Mouse (Mus musculus) CH12.LX (cell line): Measurements from ENCODE around the gene Smg6.

Source experiments
- BHLHE40 ChIP-seq: IDR thresholded peaks from 2 replicates; pipeline ENCODE4 v1.6.1; 2011; ENCODE audit warnings: mild to moderate bottlenecking, low read depth, low read length, improper control_type of control experiment
- CHD2 ChIP-seq: IDR thresholded peaks from 2 replicates; pipeline ENCODE4 v1.6.1; 2011; ENCODE audit warnings: low read length, improper control_type of control experiment
- CTCF ChIP-seq, 2 experiments: IDR thresholded peaks in 1 of 2; conservative IDR thresholded peaks in 1 of 2; 2 replicates each; pipeline ENCODE4 v1.5.1; 2011 to 2012; ENCODE audit warnings: low read depth in 2 of 2, low read length in 2 of 2, improper control_type of control experiment in 1 of 2, inconsistent platforms in 1 of 2, mild to moderate bottlenecking in 1 of 2, moderate library complexity in 1 of 2
- E2F4 ChIP-seq: IDR thresholded peaks from 2 replicates; pipeline ENCODE4 v1.6.1; 2011; ENCODE audit warnings: low read depth, low read length, improper control_type of control experiment; ENCODE audit not compliant: insufficient replicate concordance
- EP300 ChIP-seq: IDR thresholded peaks from 2 replicates; pipeline ENCODE4 v1.6.1; 2011; ENCODE audit warnings: low read length, improper control_type of control experiment
- JUND ChIP-seq: conservative IDR thresholded peaks from 2 replicates; pipeline ENCODE4 v1.6.1; 2011; ENCODE audit warnings: low read depth, low read length, improper control_type of control experiment
- KAT2A ChIP-seq: IDR thresholded peaks from 2 replicates; pipeline ENCODE4 v1.6.1; 2012; ENCODE audit warnings: low read length, improper control_type of control experiment, inconsistent platforms; ENCODE audit not compliant: insufficient replicate concordance
- MYC ChIP-seq: IDR thresholded peaks from 2 replicates; pipeline ENCODE4 v1.6.1; 2011; ENCODE audit warnings: low read depth, mild to moderate bottlenecking, improper control_type of control experiment, low read length
- NELFE ChIP-seq: IDR thresholded peaks from 2 replicates; pipeline ENCODE4 v1.6.1; 2011; ENCODE audit warnings: low read depth, low read length, improper control_type of control experiment
- SIN3A ChIP-seq: IDR thresholded peaks from 2 replicates; pipeline ENCODE4 v1.6.1; 2012; ENCODE audit warnings: low read length, improper control_type of control experiment, inconsistent platforms
- TBP ChIP-seq: conservative IDR thresholded peaks from 2 replicates; pipeline ENCODE4 v1.6.1; 2011; ENCODE audit warnings: low read depth, low read length, improper control_type of control experiment
- TCF12 ChIP-seq: IDR thresholded peaks from 2 replicates; pipeline ENCODE4 v1.6.1; 2014; ENCODE audit warnings: low read depth, mild to moderate bottlenecking, inconsistent platforms, low read length, improper control_type of control experiment
- UBTF ChIP-seq: IDR thresholded peaks from 2 replicates; pipeline ENCODE4 v1.6.1; 2012; ENCODE audit warnings: low read depth, mild to moderate bottlenecking, inconsistent platforms, low read length, improper control_type of control experiment, moderate library complexity

GRCm38 (mm10) chr11:75014816-75015215 is 89.2 kb downstream of the Smg6 start:
- TF ChIP-seq TBP = no peak
- no peak for TF ChIP-seq TCF12
- TF ChIP-seq CTCF (conservative IDR thresholded peaks at IDR 0.05 in 1 of 2, IDR thresholded peaks at IDR 0.05 in 1 of 2; ENCODE audit: low read depth in 2 of 2, low read length in 2 of 2) = no peak
- no peak for TF ChIP-seq BHLHE40
- no peak for TF ChIP-seq JUND
- TF ChIP-seq KAT2A = no peak
- no peak for TF ChIP-seq CHD2
- no peak for TF ChIP-seq E2F4
- TF ChIP-seq NELFE = no peak
- no peak for TF ChIP-seq UBTF
- no peak for TF ChIP-seq SIN3A
- no peak for TF ChIP-seq EP300
- no peak for TF ChIP-seq MYC
